Mouse (Mus musculus): ENCODE measurements around the gene Abhd17b. TPM values are rescaled to one million over a fixed set of nuclear protein-coding genes. Genes with fewer than 3 reads are reported as not detected.
"Not testable (repeated sequence)": the region's sequence is repeated elsewhere in the genome, so short reads cannot be mapped to it uniquely, and the experiment has no call there.

Abhd17b gene
- polyA plus RNA-seq, 1 experiment from 2014 or later, result 26.5 TPM

DNA sequence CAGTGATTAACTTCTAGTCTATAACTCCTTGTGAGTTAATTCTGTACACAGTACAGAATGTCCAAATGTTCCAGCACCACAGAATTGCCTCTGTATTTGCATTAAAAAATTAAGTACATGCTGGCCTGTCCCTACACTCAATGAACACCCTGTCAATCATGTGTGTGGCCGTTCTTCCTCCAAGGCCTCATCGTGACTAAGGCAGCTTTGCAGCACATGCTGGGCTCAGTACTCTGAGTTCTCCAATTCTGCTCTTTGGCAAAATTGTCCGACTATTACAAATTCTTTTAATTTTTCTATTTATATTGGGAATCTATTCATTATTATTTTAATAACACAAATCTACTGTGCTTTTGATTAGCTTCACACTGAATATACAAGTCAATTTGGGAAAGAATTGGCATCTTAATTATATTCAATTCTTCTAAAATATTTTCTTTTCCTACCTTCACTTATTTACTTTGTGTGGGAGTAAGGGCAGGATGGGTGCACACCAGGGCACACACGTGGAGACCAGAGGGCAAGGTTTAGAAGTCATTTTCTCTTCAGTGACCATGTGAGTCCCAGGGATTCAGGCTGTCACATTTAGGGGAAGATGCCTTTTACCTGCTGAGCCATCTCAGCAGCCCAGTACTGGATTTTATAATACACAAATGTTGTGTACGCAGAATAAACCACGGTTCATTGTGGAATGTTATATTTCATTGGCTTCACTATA lies 26.6 kb upstream of the Abhd17b start:
- WGBS, result 78% methylated on average over 6 of the region's 6 CpGs

DNA sequence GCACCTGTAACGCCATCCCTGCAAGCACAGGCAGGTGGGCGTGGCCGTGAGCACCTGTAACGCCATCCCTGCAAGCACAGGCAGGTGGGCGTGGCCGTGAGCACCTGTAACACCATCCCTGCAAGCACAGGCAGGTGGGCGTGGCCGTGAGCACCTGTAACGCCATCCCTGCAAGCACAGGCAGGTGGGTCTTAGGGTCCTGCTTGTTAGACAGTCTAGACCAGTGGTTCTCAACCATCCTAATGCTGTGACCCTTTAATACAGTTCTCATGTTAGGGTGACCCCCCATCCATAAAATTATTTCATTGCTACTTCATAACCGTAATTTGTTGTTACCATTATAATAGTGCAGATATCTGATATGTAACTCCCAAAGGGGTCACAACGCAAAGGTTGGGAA lies 24.5 kb upstream of the Abhd17b start:
- WGBS, result 64% methylated on average over 6 of the region's 11 CpGs
- not testable (repeated sequence) for H3K4me3 ChIP-seq (ENCODE audit: low read length); ATAC-seq (ENCODE audit: low FRiP score, low TSS enrichment); H3K27ac ChIP-seq (ENCODE audit: low read length); H3K36me3 ChIP-seq (ENCODE audit: insufficient read depth, low read length); H3K27me3 ChIP-seq (ENCODE audit: insufficient read depth, low read length); H3K9me3 ChIP-seq (ENCODE audit: low read length); H3K9ac ChIP-seq (replicated peaks; ENCODE audit: low read length); H3K4me2 ChIP-seq (replicated peaks; ENCODE audit: low read depth, low read length)
- peaks cover 11% of the 10 kb centered on the region for H3K4me1 ChIP-seq (ENCODE audit: insufficient read depth, low read length)

More for the DNA sequence above, 26.6 kb upstream of the Abhd17b start:
- Histone ChIP-seq H3K9ac (replicated peaks; ENCODE audit: low read length) (no peak overlapping the region), H3K27ac (ENCODE audit: low read length) (no peak overlapping the region), H3K9me3 (ENCODE audit: low read length) (no peaks in the 10 kb centered on the region), H3K27me3 (ENCODE audit: insufficient read depth, low read length) (no peaks in the 10 kb centered on the region), H3K36me3 (ENCODE audit: insufficient read depth, low read length) (no peaks in the 10 kb centered on the region), H3K4me3 (ENCODE audit: low read length) (no peak overlapping the region), H3K4me2 (replicated peaks; ENCODE audit: low read depth, low read length) (no peak overlapping the region), H3K4me1 (ENCODE audit: insufficient read depth, low read length) (peaks cover 11% of the 10 kb centered on the region)
- no peak for ATAC-seq (ENCODE audit: low FRiP score, low TSS enrichment)

DNA sequence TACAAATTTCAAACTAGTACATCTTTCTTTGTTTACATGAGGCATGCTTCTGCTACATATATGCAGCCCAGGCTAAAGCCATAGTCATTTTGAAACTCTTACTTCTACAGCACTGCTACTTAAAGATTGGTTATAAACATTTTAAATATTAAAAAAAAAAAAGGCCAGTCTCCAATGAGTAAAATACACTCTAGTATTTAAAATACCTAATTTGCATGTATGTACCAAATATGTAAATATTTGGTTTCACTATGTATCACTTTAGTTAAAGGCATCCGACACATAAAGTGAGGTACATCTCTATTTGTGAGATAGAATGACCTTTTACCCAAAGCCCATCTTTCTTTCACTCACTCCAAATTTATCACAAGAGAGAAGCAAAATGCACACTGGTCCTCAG lies 24.0 kb upstream of the Abhd17b start:
- Histone ChIP-seq H3K9me3 (ENCODE audit: low read length) (no peaks in the 10 kb centered on the region), H3K4me3 (ENCODE audit: low read length) (no peak overlapping the region), H3K27me3 (ENCODE audit: insufficient read depth, low read length) (no peaks in the 10 kb centered on the region), H3K4me1 (ENCODE audit: insufficient read depth, low read length) (peaks cover 11% of the 10 kb centered on the region), H3K36me3 (ENCODE audit: insufficient read depth, low read length) (no peaks in the 10 kb centered on the region), H3K4me2 (replicated peaks; ENCODE audit: low read depth, low read length) (no peak overlapping the region), H3K9ac (replicated peaks; ENCODE audit: low read length) (no peak overlapping the region), H3K27ac (ENCODE audit: low read length) (no peak overlapping the region)
- 90% methylated on average over 1 of the region's 1 CpGs for WGBS
- no peak for ATAC-seq (ENCODE audit: low FRiP score, low TSS enrichment)

DNA sequence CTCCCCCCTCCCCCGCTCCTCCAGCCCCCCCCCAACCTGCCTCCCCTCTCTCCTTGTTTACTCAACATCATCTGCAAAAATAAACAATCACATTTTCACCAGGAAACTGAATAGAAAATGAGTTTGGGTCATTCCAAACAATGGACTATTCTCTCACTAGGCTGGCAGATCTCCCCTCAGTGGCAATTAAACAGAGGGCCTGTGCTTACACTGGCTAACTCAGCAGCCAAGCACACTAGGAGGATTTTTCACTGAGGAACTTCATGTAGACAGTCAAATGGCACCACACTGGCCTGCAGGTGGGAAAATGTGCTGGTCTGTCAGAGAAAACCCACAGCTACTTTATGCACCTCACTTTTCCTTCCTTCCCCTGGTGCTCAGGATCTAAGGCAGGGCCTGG lies 23.5 kb upstream of the Abhd17b start:
- H3K27ac ChIP-seq (ENCODE audit: low read length), result 0 out of 2 replicates have a peak overlapping the region, but pooled peaks have one; percentile 43
- no peaks in the 10 kb centered on the region for H3K9me3 ChIP-seq (ENCODE audit: low read length)
- H3K9ac ChIP-seq (replicated peaks; ENCODE audit: low read length), result no peak overlapping the region
- no peaks in the 10 kb centered on the region for H3K36me3 ChIP-seq (ENCODE audit: insufficient read depth, low read length)
- 43% methylated on average over 1 of the region's 1 CpGs for WGBS
- H3K4me2 ChIP-seq (replicated peaks; ENCODE audit: low read depth, low read length), result no peak overlapping the region
- no peak overlapping the region for H3K4me3 ChIP-seq (ENCODE audit: low read length)
- no peak for ATAC-seq (ENCODE audit: low FRiP score, low TSS enrichment)
- H3K4me1 ChIP-seq (ENCODE audit: insufficient read depth, low read length), result peaks cover 11% of the 10 kb centered on the region
- no peaks in the 10 kb centered on the region for H3K27me3 ChIP-seq (ENCODE audit: insufficient read depth, low read length)

DNA sequence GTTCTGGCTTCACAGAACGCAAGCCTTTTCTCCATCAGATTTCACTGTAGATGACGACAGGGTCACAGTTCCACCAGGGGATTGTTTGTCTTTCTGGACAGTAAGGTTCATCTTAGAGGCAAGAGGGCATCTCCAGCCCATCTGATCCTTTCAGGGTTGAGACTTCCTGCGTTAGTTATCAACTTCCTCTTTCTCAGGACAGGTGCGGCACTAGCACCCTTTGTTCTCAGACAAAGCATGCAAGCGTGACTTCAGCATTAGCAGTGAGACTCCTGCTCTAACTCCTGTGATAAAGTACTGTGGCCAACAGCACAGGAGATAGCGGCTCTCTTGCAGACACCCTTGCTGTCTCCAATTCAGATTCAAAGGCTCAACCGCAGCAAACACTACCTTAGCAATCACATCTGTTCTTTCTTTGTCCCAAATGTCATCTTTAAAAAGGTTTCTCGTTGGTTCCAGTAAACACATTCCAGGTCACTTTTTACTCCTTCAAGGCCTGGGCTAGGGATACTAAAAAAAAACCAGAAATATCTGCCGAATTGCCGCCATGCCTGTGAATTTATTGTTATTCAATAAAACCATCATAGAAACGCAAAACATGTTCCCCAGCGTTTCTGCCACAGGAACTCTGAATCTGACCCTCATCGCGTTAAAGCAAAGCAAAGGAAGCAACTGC lies 22.2 kb upstream of the Abhd17b start:
- no peak overlapping the region for H3K4me3 ChIP-seq (ENCODE audit: low read length)
- no peaks in the 10 kb centered on the region for H3K36me3 ChIP-seq (ENCODE audit: insufficient read depth, low read length)
- peak overlapping the region; percentile 28; the same call in 1 of the 2 replicates for H3K9ac ChIP-seq (replicated peaks; ENCODE audit: low read length)
- H3K27ac ChIP-seq (ENCODE audit: low read length), result peak overlapping the region; percentile 38; the same call in 1 of the 2 replicates
- no peak overlapping the region for H3K4me2 ChIP-seq (replicated peaks; ENCODE audit: low read depth, low read length)
- no peak for ATAC-seq (ENCODE audit: low FRiP score, low TSS enrichment)
- no peaks in the 10 kb centered on the region for H3K9me3 ChIP-seq (ENCODE audit: low read length)
- peaks cover 11% of the 10 kb centered on the region for H3K4me1 ChIP-seq (ENCODE audit: insufficient read depth, low read length)
- no peaks in the 10 kb centered on the region for H3K27me3 ChIP-seq (ENCODE audit: insufficient read depth, low read length)
- 48% methylated on average over 14 of the region's 14 CpGs for WGBS

DNA sequence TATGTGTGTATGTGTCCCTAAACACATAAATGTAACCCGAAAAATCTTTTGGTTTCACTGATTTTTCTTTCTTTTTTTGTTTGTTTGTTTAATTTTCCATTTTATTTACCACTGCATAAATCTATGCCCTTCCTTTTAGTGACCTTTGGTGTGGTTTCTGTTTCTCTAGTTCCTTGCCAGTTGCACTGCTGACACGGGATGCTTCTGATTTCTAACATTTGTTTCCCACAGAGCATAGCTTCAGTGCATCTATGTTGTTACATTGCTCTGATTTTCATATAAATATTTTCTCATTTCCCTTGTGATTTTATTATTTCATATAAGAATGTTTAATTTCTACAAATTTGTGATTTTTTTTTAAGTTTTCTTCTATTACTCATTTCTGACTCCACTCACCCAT lies 17.6 kb upstream of the Abhd17b start:
- no peak overlapping the region for H3K9ac ChIP-seq (replicated peaks; ENCODE audit: low read length)
- H3K36me3 ChIP-seq (ENCODE audit: insufficient read depth, low read length), result no peaks in the 10 kb centered on the region
- peaks cover 12% of the 10 kb centered on the region for H3K4me1 ChIP-seq (ENCODE audit: insufficient read depth, low read length)
- H3K9me3 ChIP-seq (ENCODE audit: low read length), result peaks cover 5% of the 10 kb centered on the region; the same call in 1 of the 2 replicates
- no peak overlapping the region for H3K27ac ChIP-seq (ENCODE audit: low read length)
- no peak overlapping the region for H3K4me3 ChIP-seq (ENCODE audit: low read length)
- no peak overlapping the region for H3K4me2 ChIP-seq (replicated peaks; ENCODE audit: low read depth, low read length)
- ATAC-seq (ENCODE audit: low FRiP score, low TSS enrichment), result no peak
- no peaks in the 10 kb centered on the region for H3K27me3 ChIP-seq (ENCODE audit: insufficient read depth, low read length)
- 74% methylated on average over 2 of the region's 2 CpGs for WGBS

DNA sequence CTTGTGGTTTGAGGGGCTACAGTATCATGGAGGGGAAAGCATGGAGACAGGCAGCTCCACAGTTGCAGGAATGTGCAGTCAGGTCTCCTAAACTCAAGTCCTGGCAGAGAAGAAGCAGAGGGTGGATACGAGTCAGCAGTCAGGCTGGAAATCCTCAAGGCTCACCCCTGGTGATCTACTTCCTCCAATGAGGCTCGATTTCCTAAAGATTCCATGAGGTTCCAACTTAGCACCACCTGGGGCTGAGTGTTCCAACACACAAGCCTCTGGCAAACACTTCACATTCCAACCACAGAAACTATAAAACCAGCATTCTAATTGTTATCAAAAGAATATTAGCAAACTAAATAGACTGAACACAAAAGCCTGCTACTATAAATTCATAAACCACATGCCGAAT lies 16.1 kb upstream of the Abhd17b start:
- no peak for ATAC-seq (ENCODE audit: low FRiP score, low TSS enrichment)
- no peak overlapping the region for H3K9ac ChIP-seq (replicated peaks; ENCODE audit: low read length)

DNA sequence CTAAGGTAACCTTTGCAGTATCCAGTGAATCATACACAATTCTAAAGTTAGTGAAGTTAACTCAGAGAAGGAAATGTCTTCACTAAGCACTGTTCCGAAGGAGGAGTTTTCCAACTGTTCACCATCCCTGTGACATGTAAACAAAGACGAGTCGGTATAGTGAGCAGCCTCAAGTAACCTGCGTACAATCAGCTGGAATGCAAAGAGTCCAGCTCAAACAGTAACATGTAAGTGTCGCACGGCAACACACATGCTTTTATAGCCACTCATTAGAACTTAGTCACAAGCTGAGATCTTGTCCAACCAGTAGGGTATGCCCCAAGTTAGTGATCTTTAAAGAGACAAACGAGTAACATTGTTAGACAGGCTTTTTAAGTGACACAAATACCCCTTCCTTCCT lies 15.3 kb upstream of the Abhd17b start:
- no peak for ATAC-seq (ENCODE audit: low FRiP score, low TSS enrichment)
- H3K27me3 ChIP-seq (ENCODE audit: insufficient read depth, low read length), result no peaks in the 10 kb centered on the region
- H3K4me3 ChIP-seq (ENCODE audit: low read length), result no peak overlapping the region
- H3K4me1 ChIP-seq (ENCODE audit: insufficient read depth, low read length), result 0 out of 2 replicates have a peak, but pooled peaks cover 4% of the 10 kb centered on the region
- no peak overlapping the region for H3K27ac ChIP-seq (ENCODE audit: low read length)
- no peak overlapping the region for H3K4me2 ChIP-seq (replicated peaks; ENCODE audit: low read depth, low read length)
- H3K9ac ChIP-seq (replicated peaks; ENCODE audit: low read length), result no peak overlapping the region
- WGBS, result 29% methylated on average over 7 of the region's 7 CpGs
- H3K36me3 ChIP-seq (ENCODE audit: insufficient read depth, low read length), result no peaks in the 10 kb centered on the region
- peaks cover 5% of the 10 kb centered on the region; the same call in 1 of the 2 replicates for H3K9me3 ChIP-seq (ENCODE audit: low read length)

More for the DNA sequence above, 16.1 kb upstream of the Abhd17b start:
- H3K4me1 ChIP-seq (ENCODE audit: insufficient read depth, low read length), result 0 out of 2 replicates have a peak, but pooled peaks cover 4% of the 10 kb centered on the region
- 80% methylated on average over 3 of the region's 3 CpGs for whole genome bisulfite sequencing
- peaks cover 5% of the 10 kb centered on the region; the same call in 1 of the 2 replicates for H3K9me3 ChIP-seq (ENCODE audit: low read length)
- H3K27ac ChIP-seq (ENCODE audit: low read length), result no peak overlapping the region
- H3K27me3 ChIP-seq (ENCODE audit: insufficient read depth, low read length), result no peaks in the 10 kb centered on the region
- no peaks in the 10 kb centered on the region for H3K36me3 ChIP-seq (ENCODE audit: insufficient read depth, low read length)
- no peak overlapping the region for H3K4me3 ChIP-seq (ENCODE audit: low read length)
- no peak overlapping the region for H3K4me2 ChIP-seq (replicated peaks; ENCODE audit: low read depth, low read length)

DNA sequence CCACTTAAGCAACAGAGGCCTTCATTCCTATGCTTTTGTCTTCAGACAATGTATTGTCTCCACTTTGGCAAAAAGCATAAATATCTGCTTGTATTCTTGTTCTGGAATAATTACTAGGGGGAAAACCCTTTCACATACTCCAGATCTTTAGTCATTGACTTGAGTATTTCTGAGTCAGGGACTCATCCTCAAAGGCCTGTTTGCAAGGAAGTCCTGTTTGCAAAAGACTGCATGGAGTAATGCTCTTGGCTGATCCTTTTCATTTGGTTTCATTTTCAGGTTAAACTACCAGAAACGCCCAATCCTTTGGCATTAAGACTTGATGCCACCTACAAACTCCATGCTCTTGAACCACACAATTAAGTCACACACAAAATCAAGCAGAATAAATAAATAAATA lies 9.1 kb upstream of the Abhd17b start:
- 71% methylated on average over 1 of the region's 1 CpGs for WGBS

DNA sequence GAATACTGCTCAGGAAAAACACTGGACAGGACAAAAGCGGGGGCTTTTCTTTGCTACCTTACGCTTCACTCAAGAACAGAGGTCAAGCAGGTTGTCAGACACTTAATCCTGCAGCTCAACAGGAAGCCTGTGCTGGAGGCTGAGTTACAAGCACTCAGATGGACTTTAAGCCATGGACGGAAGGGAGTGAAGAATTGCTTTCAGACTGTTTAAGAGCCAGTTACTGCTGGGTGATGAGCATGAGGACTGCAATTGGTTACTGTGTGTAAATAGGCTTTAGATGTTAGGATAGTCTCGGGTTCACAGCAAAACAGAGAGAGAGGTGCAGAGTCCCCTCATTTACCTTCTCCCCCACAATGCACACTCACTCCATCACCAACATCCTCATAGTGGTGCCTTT lies 7.7 kb upstream of the Abhd17b start:
- 0 out of 2 replicates have a peak, but pooled peaks cover 6% of the 10 kb centered on the region for H3K4me1 ChIP-seq (ENCODE audit: insufficient read depth, low read length)
- no peaks in the 10 kb centered on the region for H3K9me3 ChIP-seq (ENCODE audit: low read length)
- WGBS, result 35% methylated on average over 4 of the region's 4 CpGs
- no peak overlapping the region for H3K4me2 ChIP-seq (replicated peaks; ENCODE audit: low read depth, low read length)
- no peak overlapping the region for H3K4me3 ChIP-seq (ENCODE audit: low read length)
- no peaks in the 10 kb centered on the region for H3K36me3 ChIP-seq (ENCODE audit: insufficient read depth, low read length)
- no peaks in the 10 kb centered on the region for H3K27me3 ChIP-seq (ENCODE audit: insufficient read depth, low read length)
- peak overlapping the region; percentile 15; the same call in 1 of the 2 replicates for H3K27ac ChIP-seq (ENCODE audit: low read length)
- ATAC-seq (ENCODE audit: low FRiP score, low TSS enrichment), result peak; percentile 60
- H3K9ac ChIP-seq (replicated peaks; ENCODE audit: low read length), result no peak overlapping the region

More for the DNA sequence above, 9.1 kb upstream of the Abhd17b start:
- Histone ChIP-seq H3K27me3 (ENCODE audit: insufficient read depth, low read length) (no peaks in the 10 kb centered on the region), H3K9me3 (ENCODE audit: low read length) (no peaks in the 10 kb centered on the region), H3K4me1 (ENCODE audit: insufficient read depth, low read length) (0 out of 2 replicates have a peak, but pooled peaks cover 6% of the 10 kb centered on the region), H3K4me3 (ENCODE audit: low read length) (no peak overlapping the region), H3K9ac (replicated peaks; ENCODE audit: low read length) (no peak overlapping the region), H3K27ac (ENCODE audit: low read length) (no peak overlapping the region), H3K36me3 (ENCODE audit: insufficient read depth, low read length) (no peaks in the 10 kb centered on the region), H3K4me2 (replicated peaks; ENCODE audit: low read depth, low read length) (no peak overlapping the region)
- ATAC-seq (ENCODE audit: low FRiP score, low TSS enrichment), result no peak
